Mouse (Mus musculus): Measurements from ENCODE around the gene Mast4. TPM values are rescaled to one million over a fixed set of nuclear protein-coding genes. Genes with fewer than 3 reads are reported as not detected.

Gene Mast4
- total and polyA plus RNA-seq, 3 experiments = 0.99 to 7.4 (median 6.1) TPM

- Histone ChIP-seq H3K4me1 (ENCODE audit: control insufficient read depth in 1 of 2, insufficient read depth in 2 of 2) (peaks cover 0 to 30% of the 10 kb centered on the region in 2 experiments; a peak in 3 of 4 replicates), H3K79me2 (replicated peaks; ENCODE audit: control insufficient read depth, extremely low read depth, insufficient read depth, poor library complexity, severe bottlenecking) (no peaks in the 10 kb centered on the region), H3K4me2 (ENCODE audit: insufficient read depth, low read depth, poor library complexity, severe bottlenecking) (no peak overlapping the region), H3K36me3 (replicated peaks in 1 of 2; ENCODE audit: control insufficient read depth in 1 of 2, insufficient read depth in 1 of 2, low read length in 1 of 2) (peaks cover 22 to 55% of the 10 kb centered on the region in 2 experiments), H3K4me3 (replicated peaks in 1 of 3; ENCODE audit: low read depth in 2 of 3, low read length in 2 of 3, poor library complexity in 1 of 3) (no peak overlapping the region), H3K9me3 (replicated peaks; ENCODE audit: low read length) (no peaks in the 10 kb centered on the region), H3K27ac (ENCODE audit: insufficient read depth, low read depth) (no peak overlapping the region), H3K27me3 (replicated peaks) (no peaks in the 10 kb centered on the region), H3K9ac (ENCODE audit: insufficient read depth, low read depth) (no peak overlapping the region)
- DNase-seq (ENCODE audit: extremely low read depth) = no peak
- in situ Hi-C loops (cut with MboI; ENCODE audit: low pct_ligation_motif_present, low pct_unique_long_range_greater_than_20kb, low sequenced_read_pairs) (no loop called here), dilution Hi-C loops (cut with MboI; ENCODE audit: extremely low pct_ligation_motif_present, extremely low pct_unique_long_range_greater_than_20kb, low sequenced_read_pairs) (no loop called here)
- TF ChIP-seq JUN (IDR thresholded peaks at IDR 0.05; ENCODE audit: insufficient read depth, low read depth, low read length) (no peak), MAZ (IDR thresholded peaks at IDR 0.05; ENCODE audit: low read depth, low read length) (no peak), USF2 (conservative IDR thresholded peaks at IDR 0.05; ENCODE audit: low read depth, low read length) (no peak), MAFK (IDR thresholded peaks at IDR 0.05; ENCODE audit: insufficient replicate concordance, low read length) (no peak), ZC3H11A (IDR thresholded peaks at IDR 0.05; ENCODE audit: low read depth, low read length) (no peak)
Observed at GRCm38 (mm10) chr13:102761410-102761809, 572.9 kb downstream of the Mast4 start.

DNA sequence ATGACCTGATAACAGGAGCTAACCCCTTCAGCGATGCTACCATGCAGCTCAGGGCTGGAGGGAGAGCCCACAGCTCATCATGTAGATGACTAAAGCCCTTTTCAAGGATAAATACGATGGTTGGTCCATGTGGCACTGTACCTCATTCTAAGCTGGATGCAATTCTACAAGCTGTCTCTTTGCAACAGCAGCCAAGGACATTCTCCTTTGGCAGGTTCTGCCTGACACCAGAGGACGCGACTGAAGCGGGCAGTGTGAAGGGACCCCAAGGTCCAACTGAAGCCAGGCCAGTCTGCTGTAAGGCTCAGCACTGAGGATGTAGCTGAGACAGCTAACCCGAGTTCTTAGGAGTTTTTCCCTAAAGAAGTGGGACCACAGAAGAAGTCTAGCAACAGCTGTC lies 576.3 kb downstream of the Mast4 start:
- H3K9me3 ChIP-seq (replicated peaks; ENCODE audit: low read length) = no peaks in the 10 kb centered on the region

DNA sequence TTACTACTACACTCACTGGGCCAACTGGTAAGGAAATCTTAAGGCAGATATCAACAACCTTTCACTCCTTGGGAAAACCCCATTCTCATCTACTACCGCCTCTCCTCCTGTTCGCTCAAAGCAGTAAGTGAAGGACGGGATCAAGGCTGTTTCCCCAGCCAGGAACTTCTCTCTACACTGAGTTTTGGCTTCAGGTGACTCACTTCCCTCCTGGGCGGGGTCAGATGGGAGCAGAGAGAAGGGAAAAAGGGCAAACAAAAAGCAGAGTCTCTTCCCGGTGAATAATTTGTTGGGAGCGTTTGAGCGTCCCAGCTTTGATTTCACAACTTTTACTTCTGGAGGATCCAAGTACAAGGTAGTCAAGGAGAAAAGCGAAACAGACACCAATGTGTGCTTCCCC lies 578.2 kb downstream of the Mast4 start:
- H3K4me1 ChIP-seq (ENCODE audit: control insufficient read depth in 1 of 2, insufficient read depth in 2 of 2) = peaks cover 0 to 42% of the 10 kb centered on the region in 2 experiments; a peak in 3 of 4 replicates
- no peaks in the 10 kb centered on the region for H3K79me2 ChIP-seq (replicated peaks; ENCODE audit: control insufficient read depth, extremely low read depth, insufficient read depth, poor library complexity, severe bottlenecking)
- H3K27me3 ChIP-seq (replicated peaks) = no peaks in the 10 kb centered on the region
- TF ChIP-seq CHD1 (IDR thresholded peaks at IDR 0.05; ENCODE audit: low read depth, low read length) = no peak
- TF ChIP-seq POLR2A (IDR thresholded peaks at IDR 0.05; ENCODE audit: low read depth, low read length) = no peak
- no peak for TF ChIP-seq HCFC1 (IDR thresholded peaks at IDR 0.05; ENCODE audit: low read depth, low read length)
- no peak for TF ChIP-seq ZC3H11A (IDR thresholded peaks at IDR 0.05; ENCODE audit: low read depth, low read length)
- TF ChIP-seq UBTF (IDR thresholded peaks at IDR 0.05; ENCODE audit: low read depth, low read length) = no peak
- TF ChIP-seq SIN3A (IDR thresholded peaks at IDR 0.05; ENCODE audit: low read length) = no peak
- TF ChIP-seq USF1 (IDR thresholded peaks at IDR 0.05; ENCODE audit: low read depth, low read length) = no peak
- no peak for TF ChIP-seq MAFK (IDR thresholded peaks at IDR 0.05; ENCODE audit: insufficient replicate concordance, low read length)
- no peak for TF ChIP-seq MAZ (IDR thresholded peaks at IDR 0.05; ENCODE audit: low read depth, low read length)
- no peak for TF ChIP-seq NRF1 (IDR thresholded peaks at IDR 0.05; ENCODE audit: low read depth, low read length)
- no peak for TF ChIP-seq JUN (IDR thresholded peaks at IDR 0.05; ENCODE audit: insufficient read depth, low read depth, low read length)
- no peak for TF ChIP-seq IRF4 (IDR thresholded peaks at IDR 0.05; ENCODE audit: low read depth, low read length)
- TF ChIP-seq MYC (IDR thresholded peaks at IDR 0.05; ENCODE audit: low read depth, low read length) = no peak
- no peak for TF ChIP-seq SMC3 (IDR thresholded peaks at IDR 0.05; ENCODE audit: low read depth, low read length)
- dilution Hi-C loops (cut with MboI; ENCODE audit: extremely low pct_ligation_motif_present, extremely low pct_unique_long_range_greater_than_20kb, low sequenced_read_pairs) (no loop called here), in situ Hi-C loops (cut with MboI; ENCODE audit: low pct_ligation_motif_present, low pct_unique_long_range_greater_than_20kb, low sequenced_read_pairs) (no loop called here)
- no peak overlapping the region for H3K4me3 ChIP-seq (replicated peaks in 1 of 3; ENCODE audit: low read depth in 2 of 3, low read length in 2 of 3, poor library complexity in 1 of 3)
- no peak overlapping the region for H3K9ac ChIP-seq (ENCODE audit: insufficient read depth, low read depth)
- no peak overlapping the region for H3K27ac ChIP-seq (ENCODE audit: insufficient read depth, low read depth)
- H3K4me2 ChIP-seq (ENCODE audit: insufficient read depth, low read depth, poor library complexity, severe bottlenecking) = no peak overlapping the region
- H3K9me3 ChIP-seq (replicated peaks; ENCODE audit: low read length) = no peaks in the 10 kb centered on the region
- no peak for DNase-seq (ENCODE audit: extremely low read depth)
- peaks cover 35 to 67% of the 10 kb centered on the region in 2 experiments for H3K36me3 ChIP-seq (replicated peaks in 1 of 2; ENCODE audit: control insufficient read depth in 1 of 2, insufficient read depth in 1 of 2, low read length in 1 of 2)

More for the DNA sequence above, 576.3 kb downstream of the Mast4 start:
- in situ Hi-C loops (cut with MboI; ENCODE audit: low pct_ligation_motif_present, low pct_unique_long_range_greater_than_20kb, low sequenced_read_pairs) (no loop called here), dilution Hi-C loops (cut with MboI; ENCODE audit: extremely low pct_ligation_motif_present, extremely low pct_unique_long_range_greater_than_20kb, low sequenced_read_pairs) (no loop called here)
- no peak overlapping the region for H3K4me3 ChIP-seq (replicated peaks in 1 of 3; ENCODE audit: low read depth in 2 of 3, low read length in 2 of 3, poor library complexity in 1 of 3)
- H3K36me3 ChIP-seq (replicated peaks in 1 of 2; ENCODE audit: control insufficient read depth in 1 of 2, insufficient read depth in 1 of 2, low read length in 1 of 2) = peaks cover 22 to 56% of the 10 kb centered on the region in 2 experiments
- no peaks in the 10 kb centered on the region for H3K79me2 ChIP-seq (replicated peaks; ENCODE audit: control insufficient read depth, extremely low read depth, insufficient read depth, poor library complexity, severe bottlenecking)
- H3K27ac ChIP-seq (ENCODE audit: insufficient read depth, low read depth) = no peak overlapping the region
- H3K27me3 ChIP-seq (replicated peaks) = no peaks in the 10 kb centered on the region
- no peak for TF ChIP-seq RCOR1 (conservative IDR thresholded peaks at IDR 0.05; ENCODE audit: low read depth, low read length)
- no peak for TF ChIP-seq MXI1 (IDR thresholded peaks at IDR 0.05; ENCODE audit: low read depth, low read length)
- no peak for TF ChIP-seq KAT2A (IDR thresholded peaks at IDR 0.05; ENCODE audit: insufficient replicate concordance, low read length)
- no peak for TF ChIP-seq TBP (conservative IDR thresholded peaks at IDR 0.05; ENCODE audit: low read depth, low read length)
- H3K9ac ChIP-seq (ENCODE audit: insufficient read depth, low read depth) = no peak overlapping the region
- H3K4me1 ChIP-seq (ENCODE audit: control insufficient read depth in 1 of 2, insufficient read depth in 2 of 2) = peaks cover 0 to 40% of the 10 kb centered on the region in 2 experiments; a peak in 3 of 4 replicates
- H3K4me2 ChIP-seq (ENCODE audit: insufficient read depth, low read depth, poor library complexity, severe bottlenecking) = no peak overlapping the region
- DNase-seq (ENCODE audit: extremely low read depth) = no peak

Measured in CH12.LX (cell line).